Mouse (Mus musculus) cerebellum, postnatal 14 days (tissue): ENCODE results near the gene Fcgrt.
"Not testable (repeated sequence)": the region's sequence is repeated elsewhere in the genome, so short reads cannot be mapped to it uniquely, and the experiment has no call there.

Experiments used
- DNase-seq, 2 experiments: peaks; one replicate each; pipeline ENCODE4 v3.0.0; 2021; ENCODE audit warnings: mixed read lengths in 2 of 2

Gene Fcgrt

DNA sequence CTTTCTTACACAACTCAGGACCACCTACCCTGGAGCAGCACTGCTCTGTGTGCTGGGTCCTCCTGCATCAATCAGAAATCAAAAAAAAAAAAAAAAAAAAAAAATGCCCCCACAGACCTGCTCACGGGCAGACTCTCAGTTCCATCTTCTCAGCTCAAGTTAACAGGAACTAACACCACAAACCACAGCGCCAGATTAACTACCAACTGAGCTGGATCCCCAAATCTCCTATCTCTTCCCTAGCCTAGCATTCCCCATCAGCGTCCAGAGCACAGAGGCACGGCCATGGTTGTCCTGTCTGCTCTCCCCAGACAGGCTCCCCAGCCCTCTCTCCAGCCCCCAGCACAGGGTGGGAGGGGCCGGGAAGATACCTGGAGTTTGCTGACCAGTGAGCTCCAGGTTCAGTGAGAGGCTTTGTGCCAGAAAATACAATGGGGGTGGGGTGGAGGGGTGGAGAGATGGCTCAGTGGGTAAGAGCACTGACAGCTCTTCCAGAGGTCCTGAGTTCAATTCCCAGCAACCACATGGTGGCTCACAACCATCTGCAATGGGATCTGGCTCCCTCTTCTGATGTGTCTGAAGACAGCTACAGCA lies 3.5 kb upstream of the Fcgrt start:
- no peak for DNase-seq

DNA sequence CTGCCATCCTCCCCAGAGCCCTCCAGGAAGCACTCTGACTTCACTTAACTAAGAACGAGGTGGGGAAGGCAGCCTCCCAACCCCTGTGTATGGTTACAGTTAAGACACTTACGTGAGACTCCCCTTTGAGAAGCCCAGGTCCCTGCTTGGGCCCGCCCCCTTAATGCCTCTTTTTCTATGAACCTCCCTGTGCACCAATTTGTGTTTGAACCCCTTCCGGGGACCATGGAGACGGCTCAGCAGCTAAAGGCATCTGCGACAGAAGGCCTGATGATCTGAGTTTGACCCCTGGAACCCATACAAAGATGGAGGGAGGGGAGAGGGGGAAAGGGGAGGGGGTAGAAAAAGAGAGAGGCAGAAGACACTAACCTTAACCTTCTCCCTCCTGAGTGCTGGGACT lies 2.8 kb upstream of the Fcgrt start:
- no peak for DNase-seq

DNA sequence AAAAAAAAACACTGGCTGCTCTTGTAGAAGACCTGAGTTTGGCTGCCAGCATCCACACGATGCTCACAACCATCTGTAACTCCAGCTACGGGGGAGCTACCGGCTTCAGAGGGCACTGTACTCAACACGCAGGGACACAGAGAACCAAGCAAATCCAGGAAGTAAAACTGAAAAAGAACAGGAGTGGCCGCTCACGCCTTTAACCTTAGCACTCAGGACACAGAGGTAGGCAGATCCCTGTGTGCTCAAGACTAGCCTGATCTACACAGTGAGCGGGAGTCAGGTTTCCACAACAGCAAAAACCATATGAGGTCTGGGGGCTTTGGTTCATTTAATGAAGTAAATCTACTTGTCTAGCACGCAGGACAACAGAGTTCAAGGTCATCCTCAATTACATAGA lies 1.8 kb upstream of the Fcgrt start:
- no peak for DNase-seq

DNA sequence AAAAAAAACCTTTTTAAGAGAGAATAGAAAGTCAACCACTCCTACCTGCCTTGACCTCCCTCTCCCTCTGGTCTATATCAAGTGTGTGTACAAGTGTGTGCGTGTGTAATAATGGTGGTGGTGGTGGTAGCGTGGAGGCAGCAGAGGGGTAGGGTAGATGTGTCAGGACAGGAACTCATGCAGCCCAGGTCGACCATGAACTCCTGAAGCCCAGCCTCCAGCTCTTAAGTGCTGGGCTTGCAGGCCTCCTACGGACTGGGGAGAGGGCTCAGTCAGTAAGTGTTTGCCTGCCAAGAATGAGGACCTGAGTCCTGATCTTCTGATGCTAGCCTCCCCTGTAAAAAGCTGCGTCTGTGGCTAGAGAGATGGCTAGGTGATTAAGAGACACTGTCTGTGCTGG lies 1.3 kb upstream of the Fcgrt start:
- DNase-seq: no peak

- no peak for DNase-seq
Measured at GRCm38 (mm10) chr7:45102940-45103585, 588 bp downstream of the Fcgrt start.

DNA sequence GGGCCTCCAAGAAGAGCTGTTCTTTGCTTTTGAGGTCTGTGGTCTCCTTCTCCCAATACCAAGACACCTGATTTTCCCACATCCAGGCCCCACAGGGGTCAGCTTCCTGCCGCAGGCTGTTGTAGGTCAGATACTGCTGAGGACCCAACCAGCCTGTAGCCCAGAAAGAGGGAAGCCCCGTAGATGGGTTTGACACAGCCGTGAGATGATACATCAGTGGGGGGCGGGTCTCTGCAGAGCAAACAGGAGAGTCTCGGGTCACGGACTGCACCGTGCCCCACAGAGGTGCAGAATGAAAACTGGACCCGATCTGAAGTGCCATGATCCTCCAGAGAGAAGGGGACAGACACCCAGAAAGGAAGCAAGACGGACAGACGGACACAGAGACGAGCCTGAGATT lies 1.2 kb downstream of the Fcgrt start:
- no peak for DNase-seq

GRCm38 (mm10) chr7:45100046-45100445 lies 3.6 kb downstream of the Fcgrt start:
- no peak for DNase-seq

DNA sequence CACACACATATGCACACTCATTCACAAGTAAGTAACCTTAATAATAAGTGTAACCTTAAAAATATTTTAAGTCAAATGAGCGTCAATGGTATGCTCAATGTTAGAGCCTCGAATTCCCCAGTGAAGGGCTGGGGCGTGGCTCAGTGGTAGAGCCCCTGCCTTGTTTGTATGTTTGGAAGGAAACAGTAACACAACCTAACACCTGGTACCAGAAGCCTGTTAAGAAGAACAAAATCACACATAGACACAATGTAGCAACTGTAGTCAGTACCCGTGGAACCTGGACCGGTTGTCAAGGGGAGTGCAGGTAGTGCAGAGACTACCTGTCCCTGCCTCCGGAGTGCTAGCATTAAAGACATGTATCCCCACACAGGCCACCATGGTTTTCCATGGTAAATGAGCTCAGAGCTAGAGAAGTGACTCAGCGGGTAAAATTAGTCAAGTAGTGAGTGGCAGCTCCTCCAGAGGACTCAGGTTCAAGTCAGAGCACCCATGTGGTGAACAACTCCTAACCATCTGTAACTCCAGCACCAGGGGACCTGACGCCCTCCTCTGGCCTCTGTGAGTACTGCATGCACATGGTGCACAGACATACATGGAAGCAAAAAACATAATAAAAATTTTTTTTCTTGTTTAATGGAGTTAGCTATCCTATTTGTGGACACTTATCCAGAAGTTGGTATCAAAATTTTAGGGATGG lies 5.0 kb downstream of the Fcgrt start:
- peak in 1 of 2 experiments; percentile 42 for DNase-seq

DNA sequence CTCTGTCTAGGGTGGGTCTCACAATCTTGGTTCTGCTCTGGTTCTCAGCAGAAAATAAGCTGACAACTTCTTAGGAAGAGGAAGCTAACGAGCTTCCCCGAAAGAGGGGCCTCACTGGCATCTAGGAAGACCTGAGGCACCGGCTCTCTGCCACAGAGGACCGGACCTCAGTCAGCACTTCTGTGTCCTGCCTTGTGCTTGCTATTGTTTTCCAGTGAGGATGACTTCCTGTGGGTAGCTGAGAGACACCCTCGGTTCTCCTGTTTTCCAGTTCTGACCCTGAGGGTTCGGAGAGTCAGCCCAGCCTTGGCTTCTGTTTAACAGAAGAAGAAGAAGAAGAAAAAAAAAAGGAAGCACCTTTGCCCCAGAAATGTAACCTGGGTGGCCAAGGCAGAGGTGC lies 6.2 kb downstream of the Fcgrt start:
- no peak for DNase-seq

GRCm38 (mm10) chr7:45095965-45096364 lies 7.7 kb downstream of the Fcgrt start:
- DNase-seq: not testable (repeated sequence)

- DNase-seq: no peak
Measured at GRCm38 (mm10) chr7:45095367-45095766, 8.3 kb downstream of the Fcgrt start.

DNA sequence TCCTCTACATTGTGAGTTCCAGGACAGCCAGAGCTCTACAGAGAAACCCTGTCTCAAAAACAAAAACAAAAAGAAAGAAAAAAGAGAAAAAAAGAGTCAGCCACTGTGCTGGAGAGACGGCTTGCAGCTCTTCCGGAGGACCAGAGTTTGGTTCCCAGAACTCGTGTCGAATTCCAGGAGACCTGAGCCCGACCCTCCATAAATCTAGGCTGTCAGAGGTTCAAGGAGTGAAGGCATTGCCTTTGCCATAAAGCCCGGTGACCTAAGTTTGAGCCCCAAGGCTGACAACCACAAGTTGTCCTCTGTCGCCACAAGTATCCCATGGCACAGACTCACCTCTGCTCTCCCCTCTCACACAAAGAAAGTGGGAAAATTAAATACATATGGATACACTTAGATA lies 9.5 kb downstream of the Fcgrt start:
- no peak for DNase-seq

GRCm38 (mm10) chr7:45093516-45093905 lies 10.1 kb downstream of the Fcgrt start:
- no peak for DNase-seq

DNA sequence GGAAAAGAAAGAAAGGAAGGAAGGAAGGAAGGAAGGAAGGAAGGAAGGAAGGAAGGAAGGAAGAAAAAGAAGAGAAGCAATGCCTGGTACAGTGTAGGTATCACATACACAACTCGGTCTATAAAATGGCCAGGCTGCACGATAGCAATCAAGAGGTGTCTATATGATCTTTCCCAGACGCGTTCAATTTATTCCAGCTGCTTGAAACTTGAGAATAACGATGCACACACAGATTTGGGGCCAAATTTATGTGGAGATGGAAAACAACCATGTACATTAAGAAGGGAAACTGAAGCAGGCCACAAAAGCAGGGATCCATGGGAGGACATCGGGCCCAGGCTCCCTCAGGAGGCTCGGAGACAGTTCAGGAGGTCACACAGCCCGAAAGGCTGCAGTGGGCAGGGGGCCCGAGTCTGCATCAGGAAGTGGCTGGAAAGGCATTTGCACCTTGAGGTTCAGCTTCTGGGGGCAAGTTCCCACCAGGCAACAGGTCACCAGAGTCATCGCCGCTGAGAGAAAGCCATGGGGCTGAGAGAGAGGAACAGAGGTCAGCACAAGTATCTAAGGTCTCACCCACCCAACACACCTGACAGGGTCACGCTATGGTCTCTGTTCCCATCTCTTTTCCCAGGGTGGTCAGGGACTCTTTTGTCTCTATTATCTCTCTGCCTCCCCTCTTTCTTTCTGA lies 10.7 kb downstream of the Fcgrt start:
- DNase-seq: no peak

DNA sequence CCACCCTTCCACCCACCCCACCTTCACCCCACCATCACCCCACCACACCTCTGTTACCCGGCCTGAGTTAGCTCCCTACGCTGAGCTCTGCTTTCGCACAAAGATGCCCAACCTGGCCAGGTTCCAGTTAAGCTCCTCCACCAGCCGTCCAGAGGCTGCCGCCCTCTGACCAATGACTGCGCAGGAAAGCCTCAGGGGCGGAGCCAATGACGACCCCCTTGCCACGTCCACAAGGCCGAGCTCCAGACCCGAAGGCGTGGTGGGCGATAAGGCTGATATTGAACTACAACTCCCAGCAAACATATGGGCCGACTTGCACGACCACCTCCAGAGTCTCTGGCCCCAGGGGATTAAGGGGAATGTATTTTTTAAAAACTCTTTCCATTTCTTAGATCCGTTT lies 11.6 kb downstream of the Fcgrt start, which contains the start of gene Rcn3:
Gene Rcn3, minus strand, starts transcription at position 174 of the 400 bp plus-strand sequence.
- peak; percentile 82 to 89 for DNase-seq

- DNase-seq: peak in 1 of 2 experiments; percentile 43
Measured at GRCm38 (mm10) chr7:45091001-45091990, 12.4 kb downstream of the Fcgrt start.

DNA sequence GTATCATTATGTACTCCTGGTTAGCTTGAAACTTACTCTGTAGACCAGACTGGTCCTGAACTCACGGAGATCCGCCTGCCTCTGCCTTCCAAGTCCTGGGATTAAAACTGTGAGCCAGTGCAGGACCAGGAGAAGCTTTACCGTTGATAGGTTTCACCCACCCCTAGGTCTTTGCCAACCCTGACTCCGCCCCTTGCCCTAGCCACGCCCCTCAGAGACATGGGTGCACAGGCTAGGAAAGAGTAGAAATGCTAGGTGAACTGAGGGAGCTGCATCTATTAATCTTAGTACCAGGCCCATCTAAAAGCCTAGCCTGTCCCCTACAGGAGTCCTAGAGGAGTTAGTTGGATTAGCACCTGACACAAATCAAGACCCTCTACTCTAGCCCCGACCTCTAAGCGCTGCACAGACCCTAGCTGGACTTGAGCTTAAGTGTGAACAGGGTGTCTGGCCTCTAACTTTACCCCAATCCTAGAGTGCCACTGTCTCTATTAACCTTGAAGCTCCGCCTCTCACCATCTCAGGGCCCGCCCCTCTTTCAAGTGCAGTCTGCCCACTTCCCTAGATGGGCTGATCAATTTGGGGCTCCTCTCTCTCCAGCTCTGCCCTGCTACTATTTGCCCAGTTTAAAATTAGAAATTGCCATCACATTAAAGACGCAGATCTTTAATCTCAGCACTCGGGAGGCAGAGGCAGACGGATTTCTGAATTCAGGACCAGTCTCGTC lies 13.2 kb downstream of the Fcgrt start:
- no peak for DNase-seq

DNA sequence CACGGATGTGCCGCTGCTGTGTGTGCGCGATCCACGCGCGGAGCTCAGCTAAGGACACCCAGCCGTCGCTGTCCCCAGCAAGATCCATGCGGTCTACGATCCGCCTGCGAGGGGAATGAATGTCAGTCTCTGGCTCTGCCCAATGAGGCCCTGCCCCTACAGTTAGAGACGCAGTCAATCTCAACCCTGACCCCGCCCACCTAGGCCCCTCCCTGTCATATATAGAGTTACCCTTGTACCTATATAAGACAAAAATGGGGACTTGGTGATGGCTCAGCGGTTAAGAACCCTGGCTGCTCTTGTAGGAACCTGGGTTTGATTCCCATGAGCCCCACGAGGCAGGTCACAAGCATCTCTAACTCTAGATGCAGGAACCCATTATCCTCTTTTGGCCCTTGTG lies 15.1 kb downstream of the Fcgrt start:
- no peak for DNase-seq

DNA sequence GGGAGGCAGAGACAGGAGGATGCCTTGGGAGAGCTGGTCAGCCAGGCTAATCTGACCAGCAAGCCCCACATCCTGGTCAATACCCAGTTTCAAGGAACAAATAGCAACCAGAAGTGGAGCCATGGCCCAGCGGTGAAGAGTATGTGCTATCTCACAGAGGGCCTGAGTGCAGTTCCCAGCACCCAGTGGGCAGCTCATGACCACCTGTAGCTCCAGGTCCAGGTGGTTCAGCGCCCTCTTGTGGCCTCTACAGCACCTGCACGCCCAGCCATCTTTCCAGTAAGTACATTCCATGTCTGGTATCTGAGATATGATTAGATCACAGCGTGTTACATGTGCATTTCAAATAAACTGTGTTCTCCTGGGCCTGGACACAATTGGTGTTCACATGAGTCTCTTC lies 17.6 kb downstream of the Fcgrt start:
- no peak for DNase-seq

DNA sequence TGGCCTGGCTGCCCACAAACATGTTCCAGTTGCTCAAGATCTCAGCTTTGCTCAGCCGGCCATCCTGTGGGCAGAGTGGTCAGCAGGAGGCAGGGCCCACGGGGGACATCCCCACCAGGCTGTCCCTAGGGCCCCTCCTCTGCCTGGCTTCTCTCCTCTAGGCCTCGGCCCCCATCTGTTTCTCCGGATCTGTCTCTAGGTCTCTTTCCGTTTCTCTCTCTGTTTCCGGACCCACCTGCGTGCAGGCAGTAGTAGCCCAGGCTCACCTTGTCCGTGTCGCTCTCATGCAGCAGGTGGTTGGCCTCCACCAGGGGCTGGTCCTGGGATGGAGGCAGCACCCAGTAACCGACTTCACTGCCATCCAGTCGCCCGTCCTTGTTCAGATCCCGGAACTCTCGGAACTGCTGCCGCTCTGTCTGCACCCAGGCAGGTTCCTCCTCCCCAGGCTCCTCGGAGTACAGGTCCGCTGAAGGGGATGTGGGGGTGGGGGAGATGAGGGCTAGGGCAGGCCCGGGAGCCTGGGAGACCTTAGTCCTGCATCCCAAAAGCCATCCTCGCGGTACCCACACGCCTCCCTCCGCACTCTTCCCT lies 20.3 kb downstream of the Fcgrt start:
- DNase-seq: no peak
